Mouse (Mus musculus) T-helper 1 cell (primary cell): ENCODE measurements at regions not wholly inside any gene's neighbourhood (a gene's known extent, or its start where the extent isn't known, plus 50 kb on each side); places are given as distances from the start of the nearest gene placed in this dataset.
"Not testable (repeated sequence)": the region's sequence is repeated elsewhere in the genome, so short reads cannot be mapped to it uniquely, and the experiment has no call there.

Experiments used
- in situ Hi-C: fragments of 300-600 bp; cut with MboI, MseI; formaldehyde crosslinking; loops from one replicate; pipeline ENCODE4 v1.15.1; 2025; ENCODE audit warnings: high pct_unique_total_duplicates

DNA sequence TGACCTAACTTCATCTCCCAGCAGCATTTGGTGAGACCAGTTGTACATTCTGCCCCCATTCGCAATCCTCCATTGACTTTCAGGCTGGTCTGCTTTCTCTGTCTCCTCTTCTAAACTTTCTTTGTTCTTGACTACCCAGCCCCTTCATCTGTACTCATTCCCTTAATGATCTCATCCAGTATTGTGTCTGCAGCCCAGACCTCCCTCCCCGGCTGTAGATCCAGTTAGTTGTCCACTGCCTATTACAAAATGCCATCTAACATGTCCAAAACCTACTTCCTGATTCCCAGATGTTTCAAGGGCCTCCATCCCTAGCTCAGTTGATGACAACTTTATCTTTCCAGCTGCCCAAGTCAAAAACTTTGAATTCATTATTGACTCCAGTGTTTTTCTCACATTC lies 357.8 kb upstream of the Gm6657 start:
- in situ Hi-C loops, result no loop called here

DNA sequence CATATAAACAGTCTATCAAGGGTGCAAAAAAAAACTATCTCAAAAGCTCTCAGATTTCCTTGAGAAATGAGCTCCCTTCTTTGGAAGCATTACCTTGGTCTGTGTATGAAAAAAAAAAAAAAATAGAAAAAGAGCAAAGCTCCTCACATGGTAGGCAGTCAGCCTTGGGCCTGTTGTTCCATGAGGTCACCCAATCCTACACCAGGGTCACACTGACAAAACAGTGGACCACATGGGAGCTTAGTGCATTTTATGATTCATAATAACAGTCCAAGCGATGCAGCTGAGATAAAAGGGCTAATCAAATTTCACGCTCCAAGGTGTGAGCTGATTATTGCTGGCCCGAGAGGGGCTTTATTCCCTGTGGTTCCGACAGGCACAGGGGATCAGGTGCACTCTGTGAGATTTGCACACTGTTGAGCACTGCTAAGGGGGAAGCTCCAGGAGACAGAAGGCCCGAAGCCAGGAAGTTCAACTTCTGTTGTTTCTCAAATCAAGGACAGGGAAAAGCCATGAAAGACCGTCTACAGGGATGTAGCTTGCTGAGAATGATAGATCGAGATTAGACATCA lies 352.1 kb upstream of the Gm6657 start:
- in situ Hi-C loops, result no loop called here

DNA sequence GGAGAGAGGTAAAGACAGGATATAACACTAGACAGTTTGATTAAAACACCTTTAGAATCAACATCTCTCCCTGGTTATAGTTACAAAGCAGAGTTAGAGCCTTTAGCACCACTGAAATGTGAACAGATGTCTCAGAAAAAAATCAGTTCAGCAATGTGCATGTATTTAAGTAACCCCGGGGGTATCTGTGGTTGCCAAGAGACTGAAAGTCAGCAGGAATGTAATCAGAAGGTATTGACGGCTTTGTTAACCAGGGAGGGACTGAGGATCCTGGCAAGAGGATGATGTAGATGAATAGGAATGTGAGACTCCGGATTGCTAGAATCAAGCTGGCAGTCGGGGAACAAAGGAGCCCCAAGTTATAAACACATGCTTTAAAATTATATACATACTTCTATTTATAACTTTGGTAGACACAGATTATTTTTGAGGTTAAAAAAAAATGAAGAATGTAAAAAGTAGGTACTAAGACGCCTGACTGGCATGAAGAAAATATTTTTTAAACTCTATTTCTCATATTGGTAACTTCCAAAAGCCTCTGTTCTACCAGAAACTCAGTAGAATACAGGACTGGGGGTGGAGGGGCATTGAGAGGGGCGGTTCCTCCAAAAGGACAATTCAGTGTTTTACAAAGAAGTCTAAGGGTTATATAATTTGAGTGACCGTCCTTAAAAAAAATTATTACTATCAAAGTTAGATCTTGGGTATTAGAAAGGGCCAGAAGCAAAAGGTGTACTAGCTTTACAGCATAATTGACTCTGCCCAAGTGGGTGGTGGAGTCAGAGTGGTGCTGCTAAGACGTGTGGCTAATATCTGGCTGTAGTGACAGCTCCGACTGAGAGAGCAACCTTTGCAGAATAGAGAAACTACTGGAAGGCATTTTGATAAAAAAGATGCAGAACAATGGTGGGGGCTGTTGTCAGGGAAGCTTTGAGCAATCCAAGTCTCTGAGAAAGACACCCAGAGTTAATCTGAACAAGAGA lies 341.2 kb upstream of the Gm6657 start:
- in situ Hi-C loops, result no loop called here

DNA sequence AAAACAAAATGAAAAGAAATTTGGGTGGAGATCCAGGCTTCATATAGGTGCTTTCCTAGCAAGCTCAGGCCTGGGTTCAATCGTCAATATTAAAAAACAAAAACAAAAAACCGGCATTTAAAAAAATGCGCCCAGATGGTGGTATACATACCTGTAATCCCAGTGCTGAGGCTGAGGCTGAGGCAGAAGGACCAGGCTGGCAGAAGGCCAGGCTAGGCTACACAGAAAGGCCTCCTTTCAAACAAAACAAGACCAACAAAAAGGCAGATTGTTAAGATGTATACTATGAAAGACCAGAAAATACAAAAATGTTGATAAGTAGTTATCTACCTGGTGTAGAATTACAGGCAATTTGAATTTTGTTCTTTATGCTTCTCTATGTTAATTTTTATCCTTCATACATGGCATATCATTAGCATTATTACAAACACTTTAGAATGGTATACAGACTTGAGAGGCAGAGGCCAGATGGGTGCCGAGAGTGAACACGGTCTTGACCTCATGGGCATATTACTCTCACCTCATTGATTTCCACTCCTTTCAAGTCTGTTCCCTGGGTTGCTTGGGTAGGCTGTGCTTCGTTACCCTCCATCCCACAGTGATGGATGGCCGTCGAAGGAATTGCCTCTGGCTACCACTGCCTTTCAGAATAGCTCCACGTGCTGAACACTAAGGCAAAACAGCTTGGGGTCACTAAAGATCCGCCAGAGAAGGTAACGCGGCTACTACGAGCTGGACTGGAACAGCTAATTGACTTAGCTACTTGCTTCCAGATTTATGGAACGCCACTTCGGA lies 339.6 kb upstream of the Gm6657 start:
- in situ Hi-C loops, result loop anchor here (5.0 kb wide), 1 partner anchor 53 kb away; no protein-coding TSS in a partner anchor

DNA sequence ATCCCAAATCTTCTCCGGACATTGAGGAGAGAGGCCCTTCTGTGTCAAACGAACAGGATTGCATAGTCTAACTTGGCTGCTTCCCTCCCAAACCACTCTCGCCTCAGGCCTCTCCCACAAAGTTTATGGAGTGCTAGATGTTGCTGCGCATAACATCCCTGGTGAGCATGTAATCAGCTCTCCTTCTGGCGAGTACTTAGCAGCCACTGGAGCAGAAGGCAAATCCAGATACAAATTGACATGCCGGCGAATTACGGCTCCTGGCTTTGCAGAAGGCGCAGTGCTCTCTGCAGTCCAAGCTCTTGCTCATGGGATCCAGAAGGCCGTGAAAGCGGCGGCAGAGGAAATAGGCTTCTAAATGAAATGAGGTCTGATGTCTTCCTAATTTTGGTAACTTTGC lies 338.2 kb upstream of the Gm6657 start:
- in situ Hi-C loops, result loop anchor here (5.0 kb wide), 1 partner anchor 52 kb away; no protein-coding TSS in a partner anchor

DNA sequence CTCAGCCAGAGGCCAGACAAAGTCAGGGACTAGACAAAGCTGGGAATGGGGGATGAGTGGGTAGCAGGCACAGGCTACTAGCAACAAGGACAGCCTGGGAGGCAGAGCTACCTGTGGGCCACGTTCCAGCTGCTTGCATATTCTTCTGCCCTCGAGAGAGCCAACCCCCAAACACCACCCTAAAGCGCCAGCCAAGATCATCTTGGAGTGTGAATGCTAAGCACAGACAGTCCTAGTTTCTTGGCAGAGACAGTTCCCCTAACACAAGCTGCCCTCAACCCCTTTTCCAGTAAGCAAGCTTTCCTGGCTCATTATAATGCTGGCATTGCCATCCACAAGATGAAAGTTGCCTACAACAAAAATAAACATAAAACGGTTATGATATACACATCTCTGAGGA lies 336.8 kb upstream of the Gm6657 start:
- in situ Hi-C loops, result loop anchor here (5.0 kb wide), 1 partner anchor 50 kb away; no protein-coding TSS in a partner anchor

DNA sequence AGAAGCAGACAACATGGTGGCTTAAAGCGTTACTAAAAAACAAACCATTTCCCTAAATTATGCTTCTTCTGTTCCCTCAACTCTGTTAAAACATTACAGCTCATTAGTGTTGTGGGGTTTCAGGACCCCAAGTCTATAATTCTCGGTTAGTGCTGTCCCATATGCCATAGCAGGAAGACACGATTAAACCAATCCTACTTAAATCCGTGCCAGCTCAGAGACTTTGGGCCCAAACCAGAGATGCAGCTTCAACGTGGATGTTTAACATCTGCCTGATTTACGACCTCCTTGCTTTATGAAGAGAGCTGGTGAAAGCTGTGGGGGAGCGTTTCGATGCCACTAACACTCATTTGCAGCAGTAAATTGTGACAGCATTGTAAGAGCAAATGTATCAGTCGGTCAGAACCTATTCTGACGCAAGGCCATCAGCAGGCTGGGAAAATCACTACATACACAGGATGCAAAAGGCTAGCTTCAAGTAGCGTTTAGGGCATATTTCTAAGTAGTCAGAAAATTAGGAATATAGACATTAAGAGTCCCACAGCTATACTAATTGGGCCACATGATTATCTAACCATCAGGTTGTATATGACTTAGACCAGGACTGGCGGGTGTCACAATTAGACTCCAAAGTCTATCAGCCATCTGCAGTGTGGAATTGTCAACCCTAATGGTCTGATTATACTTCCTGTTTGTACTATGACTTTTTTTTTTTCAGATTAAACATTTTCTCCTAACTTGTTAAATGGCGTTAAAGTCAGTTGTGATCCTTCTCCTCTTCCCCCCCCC lies 333.1 kb upstream of the Gm6657 start:
- in situ Hi-C loops, result no loop called here

DNA sequence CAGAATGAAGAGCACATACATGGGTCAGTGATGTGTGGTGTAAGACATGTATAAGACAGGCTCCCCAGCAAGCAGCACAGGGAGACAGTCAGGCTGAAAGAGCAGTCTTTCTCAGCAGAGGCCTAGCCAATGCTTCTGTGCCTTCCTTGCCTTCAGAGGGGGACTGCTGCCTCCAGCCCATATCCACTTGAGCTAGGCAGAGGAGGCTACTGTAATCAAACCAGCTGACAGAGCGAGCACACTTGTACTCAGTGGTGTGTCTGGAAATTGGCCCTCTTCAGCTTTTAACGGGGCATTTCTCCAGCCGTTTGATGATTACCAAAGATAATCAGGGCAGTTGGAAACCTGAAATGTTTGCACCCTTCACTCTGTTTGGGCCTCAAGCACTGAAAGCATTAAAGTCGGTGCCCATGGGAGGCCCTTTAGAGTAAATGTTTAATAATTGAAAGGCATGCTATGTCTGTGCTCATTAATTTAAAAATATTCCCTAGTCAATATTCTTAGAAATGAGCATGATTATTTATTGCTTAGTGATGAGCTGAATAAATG lies 326.0 kb upstream of the Gm6657 start:
- in situ Hi-C loops, result no loop called here

DNA sequence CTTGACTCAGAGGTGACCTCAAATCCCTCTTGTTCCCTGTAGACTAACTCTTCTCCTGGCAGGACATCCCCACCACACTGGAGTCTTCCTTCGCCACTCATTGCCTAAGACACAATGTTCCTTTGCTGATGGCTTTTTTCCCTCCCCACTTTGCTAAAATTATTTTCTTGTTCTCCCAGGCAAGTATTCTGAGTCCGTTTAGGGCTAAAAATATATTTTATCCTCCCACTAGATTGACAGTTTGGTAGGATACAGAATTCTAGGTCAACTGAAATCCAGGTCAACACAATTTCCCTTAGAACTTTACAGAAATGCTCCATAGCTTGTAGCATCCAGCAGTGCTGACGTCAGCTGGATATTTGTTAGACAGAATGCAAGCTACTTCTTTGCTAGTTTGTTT lies 324.7 kb upstream of the Gm6657 start:
- in situ Hi-C loops, result no loop called here

DNA sequence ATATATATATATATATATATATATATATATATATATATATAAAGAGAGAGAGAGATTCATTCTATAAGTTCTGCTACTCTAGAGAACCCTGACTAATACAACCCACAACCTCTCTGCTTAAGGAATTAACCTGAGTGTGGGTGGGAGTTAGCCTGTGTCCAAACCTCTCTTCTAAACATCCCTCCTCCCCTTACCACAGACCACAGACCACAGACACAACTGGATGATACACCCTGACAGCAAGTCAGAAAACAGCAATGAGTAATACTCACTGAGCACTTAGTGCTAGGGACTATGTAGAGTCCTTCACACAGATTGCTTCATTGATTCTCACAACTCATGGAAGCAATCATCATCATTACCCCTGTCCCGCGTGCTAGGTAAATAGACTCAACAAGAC lies 306.7 kb upstream of the Gm6657 start:
- in situ Hi-C loops, result no loop called here

DNA sequence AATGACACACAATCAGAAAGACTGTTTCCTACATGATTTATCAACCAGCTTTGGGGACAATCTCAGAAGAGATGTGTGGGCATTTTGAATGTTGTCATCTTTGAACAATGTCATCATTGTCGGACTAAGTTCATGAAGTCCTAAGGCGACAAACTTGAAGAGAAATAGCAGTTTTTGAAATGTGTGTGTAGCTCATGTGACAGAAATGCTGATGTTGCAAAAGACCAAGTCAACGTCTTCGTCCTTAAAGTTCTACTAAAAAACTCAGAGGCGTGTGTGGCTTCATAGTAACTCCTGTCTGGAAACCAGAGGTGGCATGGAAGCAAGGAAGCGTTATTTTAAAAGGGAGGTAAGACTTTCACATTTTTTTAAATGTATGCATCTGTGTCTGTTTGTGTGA lies 302.6 kb upstream of the Gm6657 start:
- in situ Hi-C loops, result no loop called here

DNA sequence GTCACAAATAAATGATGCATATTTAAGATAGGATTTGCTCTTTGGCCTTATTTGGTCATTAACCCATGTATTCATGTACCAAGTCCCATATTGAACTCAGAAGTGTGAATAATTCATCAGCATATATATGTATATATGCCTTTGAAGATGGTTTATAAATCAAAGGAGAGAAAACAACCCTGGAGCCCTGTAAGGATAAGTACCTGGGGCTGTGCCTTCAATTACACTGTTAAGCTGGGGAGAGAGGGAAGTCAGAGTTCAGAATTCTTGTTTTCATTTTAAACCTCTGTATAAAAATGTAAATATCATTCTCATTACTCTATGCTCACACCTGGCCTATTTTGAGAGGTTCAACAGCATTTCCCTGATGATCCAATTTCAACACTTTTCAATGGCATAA lies 299.8 kb upstream of the Gm6657 start:
- in situ Hi-C loops, result no loop called here

DNA sequence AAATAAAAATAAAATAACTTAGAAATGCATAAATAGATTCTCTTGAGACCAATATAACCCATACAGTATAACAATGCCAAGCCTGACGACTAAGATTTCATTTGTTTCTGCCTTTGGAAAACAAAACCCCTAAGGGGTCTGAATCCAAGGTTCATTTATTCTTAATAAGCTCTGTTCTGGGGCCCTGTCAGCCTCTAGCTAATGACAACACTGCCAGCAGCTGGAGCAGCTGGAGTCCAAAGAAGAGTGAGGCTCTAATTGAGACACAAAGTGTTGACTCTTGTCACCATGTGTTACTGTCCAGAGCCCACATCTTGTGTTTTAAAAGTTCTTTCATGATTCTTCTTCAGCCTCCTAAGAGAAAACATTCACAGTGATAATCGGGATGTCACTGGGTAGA lies 298.5 kb upstream of the Gm6657 start:
- in situ Hi-C loops, result no loop called here

DNA sequence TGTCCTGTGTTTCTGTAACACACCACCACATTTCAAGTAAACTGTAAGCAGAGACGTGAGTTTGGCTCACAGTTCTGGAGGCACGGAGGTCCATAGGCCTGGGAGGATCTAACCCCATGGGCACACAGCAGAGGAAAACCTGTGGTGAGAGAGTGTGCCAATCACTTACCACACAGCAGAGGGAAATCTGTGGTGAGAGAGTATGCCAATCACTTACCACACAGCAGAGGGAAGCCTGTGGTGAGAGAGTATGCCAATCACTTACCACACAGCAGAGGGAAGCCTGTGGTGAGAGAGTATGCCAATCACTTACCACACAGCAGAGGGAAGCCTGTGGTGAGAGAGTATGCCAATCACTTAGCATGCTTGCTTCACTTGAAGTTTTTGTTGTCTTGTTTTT lies 295.1 kb upstream of the Gm6657 start:
- in situ Hi-C loops, result not testable (repeated sequence)

DNA sequence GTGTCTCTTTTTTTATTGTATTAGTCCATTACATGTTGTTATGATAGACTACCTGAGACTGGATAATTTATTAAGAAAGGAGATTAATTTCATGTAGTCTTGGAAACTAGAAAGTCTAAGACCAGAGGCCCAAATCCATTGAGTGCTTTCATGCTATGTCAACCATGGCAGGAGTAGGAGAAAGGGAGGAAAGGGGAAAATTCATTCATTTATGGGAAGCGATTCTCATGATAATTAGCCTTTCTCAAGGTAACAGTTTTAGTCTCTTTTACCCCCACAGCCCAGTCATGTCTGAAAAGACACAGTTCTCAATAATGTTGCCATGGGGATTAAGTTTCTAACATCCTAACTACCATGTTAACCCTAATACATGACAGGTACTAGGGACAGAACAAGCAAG lies 292.8 kb upstream of the Gm6657 start:
- in situ Hi-C loops, result no loop called here

DNA sequence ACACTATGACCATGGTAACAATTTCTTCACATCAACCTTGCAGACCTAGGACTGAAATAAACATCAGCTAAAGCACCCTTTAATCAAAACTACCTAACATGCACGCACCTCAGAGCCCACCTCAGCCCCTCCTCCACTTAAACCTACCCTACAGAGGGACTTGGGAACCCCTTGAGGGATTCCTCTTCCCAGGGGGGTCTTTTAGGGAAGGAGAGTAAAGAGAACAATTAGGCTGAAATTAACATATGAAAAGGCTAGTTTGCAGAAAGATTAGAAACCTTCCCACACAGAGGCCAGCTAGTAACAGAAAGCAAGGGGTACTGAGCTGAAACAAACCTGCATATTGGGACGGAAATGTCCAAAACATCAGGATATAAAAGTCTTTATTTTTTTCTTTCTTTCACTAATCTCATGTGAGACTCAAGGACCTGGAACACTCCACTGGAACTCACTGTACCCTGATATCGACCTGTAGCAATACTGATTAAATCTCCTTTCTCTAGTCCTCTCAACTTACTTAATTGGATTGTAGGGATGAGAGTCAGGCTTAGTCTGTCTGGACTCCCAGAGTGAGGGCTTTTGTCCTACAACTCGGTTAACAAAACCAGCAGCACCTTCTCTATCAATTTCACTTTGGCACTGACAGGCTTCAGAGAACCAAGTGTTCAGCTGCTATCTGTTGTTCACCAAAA lies 281.0 kb upstream of the Gm6657 start:
- in situ Hi-C loops, result no loop called here

DNA sequence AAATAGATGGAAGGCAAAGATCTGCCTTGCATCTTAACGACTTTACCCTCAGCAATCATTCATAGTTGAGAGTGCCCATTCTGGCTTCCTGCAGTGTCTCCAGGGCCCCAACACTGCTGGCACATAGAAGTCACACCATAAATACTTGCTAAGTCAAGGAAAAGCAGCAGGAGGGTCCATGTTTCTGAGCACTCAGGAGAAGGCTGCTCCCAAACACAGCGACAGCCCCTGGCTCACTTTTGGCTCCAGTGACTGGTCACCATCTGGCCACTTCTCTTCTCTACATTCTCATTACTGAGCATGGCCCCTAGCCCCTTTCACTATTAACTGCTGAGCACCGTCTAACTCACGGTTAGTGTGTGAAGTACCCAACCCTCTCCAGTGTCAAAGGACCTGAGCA lies 265.3 kb upstream of the Gm6657 start:
- in situ Hi-C loops, result no loop called here

DNA sequence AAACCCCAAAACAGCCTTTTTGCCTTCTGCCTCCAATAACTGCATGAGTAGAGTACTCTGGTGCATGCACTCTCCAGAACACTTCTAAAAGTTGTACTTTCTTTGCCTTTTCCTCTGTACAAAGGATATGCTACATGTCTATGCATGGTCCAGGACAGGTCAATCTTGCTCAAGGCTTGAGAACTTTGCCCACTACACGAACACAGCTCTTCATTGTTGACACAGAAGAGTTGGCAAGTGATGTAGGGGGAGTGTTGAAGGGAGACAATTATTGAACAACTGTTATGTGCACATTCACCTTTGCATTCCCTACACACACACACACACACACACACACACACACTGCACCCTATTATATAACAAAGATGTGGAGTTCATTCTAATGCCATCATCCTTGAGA lies 264.5 kb upstream of the Gm6657 start:
- in situ Hi-C loops, result no loop called here

DNA sequence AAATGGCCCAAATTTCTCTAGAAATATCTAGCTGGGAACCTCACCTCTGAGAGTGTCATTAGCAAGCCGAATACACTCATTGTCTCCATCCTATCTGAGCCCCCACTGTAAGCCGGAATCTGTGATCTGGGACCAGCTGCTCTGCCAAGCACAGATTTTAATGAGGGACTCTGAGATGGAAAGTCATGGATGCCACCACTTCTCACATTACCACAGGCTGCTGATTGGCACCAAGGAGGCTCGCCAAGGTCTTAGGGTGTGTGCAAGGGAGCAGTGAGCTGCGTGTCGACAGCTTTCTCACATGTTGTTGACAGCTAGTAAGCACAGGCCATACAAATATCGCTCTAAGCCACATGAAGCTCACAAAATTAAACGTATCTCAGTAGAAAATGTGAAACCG lies 250.1 kb upstream of the Gm6657 start:
- in situ Hi-C loops, result no loop called here

DNA sequence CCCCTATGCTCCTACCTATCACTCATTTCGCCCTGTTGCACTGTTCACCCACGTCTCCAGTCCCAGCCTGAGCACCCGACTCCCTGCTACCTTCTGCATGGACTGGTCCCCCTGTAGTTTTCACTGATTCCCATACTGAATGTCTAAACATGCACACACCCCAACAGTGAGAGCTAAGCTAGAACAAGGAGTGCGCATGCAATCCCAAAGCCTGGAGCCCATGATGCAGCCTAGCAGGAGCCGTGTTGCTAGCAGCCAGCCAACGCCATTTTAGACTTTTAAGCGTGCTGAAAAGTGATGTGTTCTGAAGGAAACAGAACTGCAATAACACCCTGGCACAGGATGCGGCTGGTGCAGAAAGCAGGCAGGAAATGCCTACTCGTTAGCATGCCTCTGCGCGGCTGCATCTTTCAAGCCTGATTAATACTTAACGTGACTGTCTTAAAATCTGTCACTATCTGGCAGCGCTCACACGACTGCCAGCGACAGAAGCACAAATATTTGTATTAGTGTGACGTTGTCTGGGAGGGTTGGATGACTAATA lies 244.5 kb upstream of the Gm6657 start:
- in situ Hi-C loops, result no loop called here
